Mouse (Mus musculus): ENCODE measurements around the gene Gpank1.
"Not testable (repeated sequence)": the region's sequence is repeated elsewhere in the genome, so short reads cannot be mapped to it uniquely, and the experiment has no call there.

Gpank1 gene

DNA sequence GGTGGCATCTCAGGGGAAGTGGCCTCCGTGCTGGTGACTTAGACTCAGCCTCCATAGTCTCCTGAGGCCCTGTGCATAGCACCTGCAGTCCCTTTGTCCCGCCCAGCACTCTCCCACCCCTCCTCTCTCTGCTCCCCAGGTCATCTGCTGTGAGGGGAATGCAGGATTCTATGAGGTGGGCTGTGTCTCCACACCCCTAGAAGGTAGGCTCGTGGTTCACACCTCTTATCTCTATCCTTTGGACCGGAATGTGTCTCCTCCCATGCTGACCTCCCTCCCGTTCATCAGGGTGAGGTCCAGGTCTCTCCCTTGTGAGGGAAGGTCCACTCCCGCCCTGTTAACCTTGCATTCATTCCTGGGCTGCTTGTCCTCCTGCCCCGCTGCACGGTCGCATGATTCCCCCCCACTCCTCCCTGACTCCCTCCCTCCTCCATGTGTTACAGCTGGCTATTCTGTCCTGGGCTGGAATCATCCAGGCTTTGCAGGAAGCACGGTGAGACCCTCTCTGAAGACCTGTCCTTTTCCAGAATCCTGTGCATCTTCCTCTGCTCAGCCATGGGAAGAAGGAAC, 21.0 kb upstream of the Gpank1 start:
- DNase-seq (ENCODE audit: low spot score in 2 of 2): no peak

DNA sequence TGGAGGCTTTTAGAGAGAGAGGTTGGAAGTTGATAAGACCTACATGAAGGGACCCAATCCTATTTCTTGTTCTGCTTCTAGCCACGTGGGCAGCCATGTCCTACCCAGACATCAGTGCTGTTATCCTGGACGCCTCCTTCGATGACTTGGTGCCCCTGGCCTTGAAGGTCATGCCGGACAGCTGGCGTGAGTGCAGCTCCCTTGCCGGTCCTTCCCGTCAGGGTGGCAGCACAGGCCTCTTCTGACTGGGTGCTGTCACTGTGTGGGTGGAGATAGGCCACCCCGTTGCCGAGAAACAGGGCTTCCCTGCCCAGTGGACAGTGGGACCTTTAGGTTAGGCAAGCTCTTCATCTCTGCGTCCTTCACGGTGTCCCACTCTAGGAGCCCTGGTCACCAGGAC, 20.1 kb upstream of the Gpank1 start:
- no peak for DNase-seq (ENCODE audit: low spot score in 2 of 2)

DNA sequence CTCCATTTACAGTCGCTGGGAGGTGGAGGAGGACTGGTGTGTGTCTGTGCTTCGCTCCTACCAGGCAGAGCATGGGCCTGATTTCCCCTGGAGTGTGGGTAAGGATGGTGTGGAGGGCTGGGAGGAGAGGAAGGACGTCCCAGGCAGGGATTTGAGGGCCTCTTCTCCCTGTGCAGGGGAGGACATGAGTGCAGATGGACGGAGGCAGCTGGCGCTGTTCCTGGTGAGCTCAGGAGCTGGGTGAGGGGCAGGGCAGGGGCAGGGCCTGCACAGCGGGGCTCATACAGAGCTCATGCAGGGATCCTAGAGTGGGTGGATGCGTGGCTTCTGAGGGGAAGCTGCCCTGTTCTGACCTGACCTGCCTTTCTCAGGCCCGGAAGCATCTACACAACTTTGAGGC, 19.0 kb upstream of the Gpank1 start:
- DNase-seq (ENCODE audit: low spot score in 2 of 2): no peak

DNA sequence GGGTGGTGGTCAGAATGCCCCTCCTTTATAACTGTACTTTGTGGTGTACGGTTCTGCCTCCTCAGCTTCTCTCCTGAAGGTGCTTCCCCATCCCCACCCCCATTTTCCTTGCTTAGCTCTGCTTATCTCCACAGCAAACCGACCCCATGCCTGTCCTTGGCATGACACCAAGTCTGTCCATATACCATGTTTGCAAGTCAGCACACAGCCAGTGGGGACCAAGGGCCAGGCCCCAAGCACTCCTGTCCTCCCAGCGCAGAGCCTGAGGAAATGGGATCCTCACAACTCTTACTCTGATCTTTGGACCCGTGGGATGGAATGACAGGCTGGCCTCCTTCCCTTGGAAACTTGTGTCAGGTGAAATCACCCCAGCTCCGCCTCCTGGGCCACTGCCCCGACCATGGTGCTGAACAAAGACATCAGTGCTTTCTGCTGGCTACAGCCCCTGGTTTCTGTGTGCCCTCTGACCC, 18.0 kb upstream of the Gpank1 start:
- DNase-seq (ENCODE audit: low spot score in 2 of 2): peak; percentile 50 to 52

DNA sequence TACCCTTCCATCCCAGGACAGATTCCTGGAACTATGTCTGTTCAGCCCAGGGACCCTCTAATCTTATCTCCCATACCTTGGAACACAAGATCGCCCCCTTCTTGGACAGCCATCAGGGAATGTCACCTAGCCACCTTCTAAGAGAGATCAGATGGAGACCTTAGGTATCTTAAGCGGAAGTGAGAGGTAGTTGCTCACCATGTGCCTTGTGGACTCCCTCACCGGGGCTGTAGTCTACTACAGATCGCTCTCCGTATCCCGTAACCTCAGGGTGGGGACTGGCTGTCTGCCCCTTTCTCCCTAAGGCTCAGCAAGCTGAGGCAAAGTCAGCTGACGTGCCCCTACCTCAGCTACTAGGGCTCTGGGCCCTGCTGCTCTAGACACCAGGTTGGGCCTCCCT, 17.2 kb upstream of the Gpank1 start:
- DNase-seq (ENCODE audit: low spot score in 2 of 2): peak in 1 of 2 experiments; percentile 45

DNA sequence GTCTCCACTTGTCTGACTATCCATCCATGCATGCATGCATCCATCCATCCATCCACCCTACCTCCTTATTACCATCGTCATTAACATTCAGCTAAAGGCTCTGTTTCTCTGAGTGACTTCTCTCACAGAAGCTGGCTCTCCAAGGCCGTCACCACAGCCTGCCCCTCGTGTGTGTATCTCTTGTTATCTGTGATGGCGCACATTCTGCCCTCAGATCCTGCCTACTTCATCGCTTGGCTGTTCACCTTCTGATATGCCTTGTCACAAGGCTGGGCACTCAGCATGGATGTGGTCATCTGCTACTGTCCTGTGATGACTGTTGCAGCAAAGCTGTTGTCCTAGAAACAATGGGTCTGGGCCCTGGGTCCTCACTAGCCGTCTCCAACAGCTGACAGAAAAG, 16.5 kb upstream of the Gpank1 start:
- peak; percentile 36 to 57 for DNase-seq (ENCODE audit: low spot score in 2 of 2)

DNA sequence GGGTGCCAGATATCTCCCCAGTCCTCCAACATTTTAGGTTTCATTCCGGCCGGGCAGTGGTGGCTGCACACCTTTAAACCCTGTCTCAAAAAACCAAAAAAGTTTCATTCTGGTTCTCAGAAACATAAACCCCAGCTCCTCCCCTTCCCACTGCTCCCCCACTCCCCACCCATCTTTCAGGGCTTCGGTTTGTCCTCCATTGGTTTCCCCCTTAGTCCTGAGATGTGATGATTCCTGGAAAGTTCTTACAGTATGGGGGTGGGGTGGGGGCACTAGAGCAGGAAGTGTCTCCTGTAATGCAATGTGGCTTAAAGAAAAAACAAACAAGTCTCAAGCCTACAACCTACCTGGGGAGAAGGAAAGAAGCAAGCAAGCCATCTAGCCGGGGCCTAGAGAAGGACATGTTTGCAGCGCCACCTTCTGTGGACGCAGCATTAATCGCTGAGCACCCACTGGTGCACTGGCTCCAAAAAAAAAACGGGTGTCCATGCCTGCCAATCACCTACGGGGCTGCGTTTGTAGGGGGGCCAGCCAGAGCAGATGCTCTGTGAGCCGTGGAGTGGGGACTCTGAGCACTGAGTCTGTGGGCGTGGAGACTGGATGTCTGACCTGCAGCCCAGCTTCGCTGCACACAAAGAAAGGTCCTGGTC, 15.4 kb upstream of the Gpank1 start:
- DNase-seq (ENCODE audit: low spot score in 2 of 2): peak; percentile 26 to 66

DNA sequence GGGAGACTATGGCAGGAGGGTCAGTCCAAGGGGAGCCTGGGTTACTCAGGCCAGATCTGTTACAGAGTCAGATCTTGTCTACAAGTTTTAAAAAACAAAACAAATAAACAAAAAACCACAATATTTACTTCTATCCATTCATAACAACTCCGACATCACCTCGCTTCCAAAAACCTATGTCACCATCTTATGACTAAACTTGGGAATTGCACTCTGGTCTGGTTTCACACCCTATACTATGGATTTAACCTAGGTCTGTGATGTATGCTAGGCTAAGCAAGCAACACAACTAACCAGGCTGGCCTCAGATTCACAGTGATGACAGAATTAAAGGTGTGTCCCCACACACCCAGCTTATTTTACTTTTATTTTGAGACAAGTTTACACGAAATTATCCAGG, 14.7 kb upstream of the Gpank1 start:
- DNase-seq (ENCODE audit: low spot score in 2 of 2): no peak

DNA sequence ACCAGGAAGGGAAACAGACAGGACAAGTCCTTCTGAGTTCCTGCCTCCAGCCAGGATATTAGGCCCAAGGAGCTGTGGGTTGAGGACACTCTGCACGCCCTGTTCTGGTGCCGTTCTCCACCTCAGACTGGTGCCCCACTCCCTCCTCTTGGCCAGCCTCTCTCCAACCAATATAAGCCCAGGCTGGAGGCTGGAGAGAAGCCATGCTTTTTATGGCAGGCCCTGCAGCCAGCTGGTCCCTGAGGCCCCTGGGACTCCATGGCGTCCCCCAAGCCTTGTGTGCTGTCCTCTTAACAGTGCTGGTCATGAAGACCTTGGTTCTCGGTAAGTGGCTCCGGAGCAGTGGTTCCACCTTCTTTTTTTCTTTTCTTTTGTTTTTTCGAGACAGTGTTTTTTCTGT, 13.2 kb upstream of the Gpank1 start, which contains the start of gene Ly6g5c:
Gene Ly6g5c (plus strand): TSS at position 183 of the 400 bp plus-strand sequence.
- no peak for DNase-seq (ENCODE audit: low spot score in 2 of 2)

DNA sequence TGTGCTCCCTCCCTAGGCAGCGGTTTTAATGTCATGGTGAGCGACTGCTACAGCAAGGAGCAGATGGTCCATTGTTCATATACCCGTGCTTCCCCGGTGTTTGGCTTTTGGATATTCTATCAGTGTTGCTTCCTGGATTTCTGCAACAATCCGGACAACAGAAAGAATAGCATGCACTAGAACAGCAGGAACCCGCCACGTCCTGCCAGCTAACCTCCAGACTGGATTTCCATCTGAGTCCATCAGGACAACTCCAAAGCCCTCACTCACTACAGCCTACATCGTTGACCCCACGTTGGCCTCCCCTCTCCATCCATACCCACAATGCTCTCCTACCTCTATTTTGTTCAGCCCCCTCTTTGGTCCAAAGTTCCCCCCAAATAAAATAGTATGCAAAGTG, 9.5 kb upstream of the Gpank1 start:
- DNase-seq (ENCODE audit: low spot score in 2 of 2): no peak

DNA sequence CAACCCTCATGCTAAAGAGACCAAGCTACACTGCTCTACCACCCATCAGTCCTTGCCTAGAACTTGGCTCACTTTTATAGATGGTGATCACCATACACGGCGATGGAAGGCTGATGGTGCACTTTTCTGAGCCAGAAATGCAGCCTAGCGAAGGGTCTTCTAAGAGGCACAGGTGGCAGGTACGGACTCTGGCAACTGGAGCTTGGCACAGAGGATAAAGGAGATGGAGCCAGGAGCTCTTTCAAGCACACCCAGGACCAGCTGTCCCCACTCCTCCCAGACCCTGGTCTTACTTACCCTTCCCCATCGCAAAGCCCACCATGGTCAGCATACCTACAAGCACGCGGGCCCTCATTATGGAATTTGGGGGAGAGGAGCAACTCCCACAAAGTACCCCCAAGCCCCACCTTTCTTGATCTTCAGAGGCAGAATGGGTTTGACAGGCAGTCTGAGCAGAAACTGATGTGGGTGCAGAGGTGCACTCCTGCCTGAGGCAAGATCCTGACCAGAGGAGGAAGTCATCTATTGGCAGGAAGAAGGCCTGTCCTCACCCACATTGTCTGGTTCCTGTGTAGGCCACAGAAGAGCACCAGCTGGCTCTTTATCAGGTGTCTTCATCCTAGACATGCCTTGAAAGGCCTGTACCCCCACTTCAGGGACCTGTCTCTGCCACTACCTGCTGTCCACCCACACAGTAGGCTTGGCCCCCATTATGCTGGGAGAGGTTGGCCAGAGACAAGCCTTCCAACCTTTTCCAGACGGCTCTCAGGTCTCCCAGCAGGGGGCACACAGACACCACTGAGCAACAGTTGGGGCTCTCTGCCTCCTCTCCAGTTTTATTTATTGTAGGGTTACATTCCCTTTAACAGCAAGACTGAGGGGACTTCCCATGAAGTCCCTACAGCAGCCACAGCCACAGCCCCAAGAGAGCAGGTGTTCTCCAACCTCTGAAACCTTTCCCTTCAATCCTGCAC, 5.9 kb upstream of the Gpank1 start, which contains the start of gene Ly6g5b:
Gene Ly6g5b (minus strand): TSS at position 383 of the 974 bp plus-strand sequence.
- DNase-seq (ENCODE audit: low spot score in 2 of 2): peak; percentile 27 to 67

DNA sequence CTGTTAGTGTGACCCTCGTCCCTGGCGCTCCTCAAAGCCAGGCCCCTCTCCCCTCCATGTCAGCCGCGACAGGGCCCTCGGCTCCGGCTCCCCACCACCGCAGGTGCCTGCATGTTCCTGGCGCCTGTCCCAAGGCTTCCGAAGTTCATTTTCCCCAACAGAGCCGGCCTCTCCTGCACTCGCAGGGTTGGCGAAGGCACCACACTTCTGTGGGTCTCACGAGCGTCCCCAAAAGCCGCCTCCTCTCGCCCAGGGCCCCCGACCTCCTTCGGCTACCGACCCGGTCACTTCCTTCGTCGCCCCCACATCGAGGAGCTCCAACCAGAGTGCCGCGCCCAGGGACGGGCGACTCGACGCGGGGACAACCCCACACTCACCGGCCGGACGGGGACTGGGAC, 511 bp upstream of the Gpank1 start:
- no peak for DNase-seq (ENCODE audit: low spot score in 2 of 2)

DNA sequence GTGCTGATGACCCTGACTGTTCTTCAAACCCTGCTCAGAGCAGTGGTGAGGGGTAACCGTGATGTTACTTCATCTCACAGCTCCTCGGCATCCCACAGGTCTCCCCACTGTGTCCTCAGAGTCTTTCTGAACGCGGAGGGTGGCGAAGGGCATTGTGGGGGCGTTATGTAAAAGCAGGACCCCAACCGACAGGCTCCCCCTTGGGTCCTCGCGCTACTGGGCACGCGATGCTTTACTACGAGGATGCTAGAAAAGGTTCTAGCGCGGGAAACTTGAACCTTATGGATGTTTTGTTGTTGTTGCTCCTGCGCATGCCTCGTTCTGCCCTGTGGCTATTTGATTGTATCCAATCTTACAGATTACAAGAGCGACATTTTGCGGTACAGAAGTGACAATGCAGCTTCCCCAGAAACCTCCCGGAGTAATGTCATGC, 632 bp downstream of the Gpank1 start, which contains the start of gene Csnk2b:
Gene Csnk2b (minus strand): TSS at position 183 of the 433 bp plus-strand sequence.
- DNase-seq (ENCODE audit: low spot score in 2 of 2): peak in 1 of 2 experiments; percentile 64

DNA sequence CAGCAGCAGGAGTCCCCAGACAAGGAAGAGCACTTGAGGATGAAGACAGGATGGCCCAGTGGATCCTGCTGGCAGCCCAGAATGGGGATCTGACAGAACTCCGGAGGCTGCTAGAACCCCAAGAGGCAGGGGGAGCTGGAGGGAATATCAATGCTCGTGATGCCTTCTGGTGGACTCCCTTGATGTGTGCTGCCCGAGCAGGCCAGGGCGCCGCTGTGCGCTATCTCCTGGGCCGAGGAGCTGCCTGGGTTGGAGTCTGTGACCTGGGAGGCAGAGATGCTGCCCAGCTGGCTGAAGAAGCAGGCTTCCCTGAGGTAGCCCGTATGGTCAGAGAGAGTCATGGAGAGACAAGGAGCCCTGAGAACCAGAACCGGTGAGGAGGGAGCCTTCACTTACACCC, 2.0 kb downstream of the Gpank1 start:
- DNase-seq (ENCODE audit: low spot score in 2 of 2): not testable (repeated sequence)

DNA sequence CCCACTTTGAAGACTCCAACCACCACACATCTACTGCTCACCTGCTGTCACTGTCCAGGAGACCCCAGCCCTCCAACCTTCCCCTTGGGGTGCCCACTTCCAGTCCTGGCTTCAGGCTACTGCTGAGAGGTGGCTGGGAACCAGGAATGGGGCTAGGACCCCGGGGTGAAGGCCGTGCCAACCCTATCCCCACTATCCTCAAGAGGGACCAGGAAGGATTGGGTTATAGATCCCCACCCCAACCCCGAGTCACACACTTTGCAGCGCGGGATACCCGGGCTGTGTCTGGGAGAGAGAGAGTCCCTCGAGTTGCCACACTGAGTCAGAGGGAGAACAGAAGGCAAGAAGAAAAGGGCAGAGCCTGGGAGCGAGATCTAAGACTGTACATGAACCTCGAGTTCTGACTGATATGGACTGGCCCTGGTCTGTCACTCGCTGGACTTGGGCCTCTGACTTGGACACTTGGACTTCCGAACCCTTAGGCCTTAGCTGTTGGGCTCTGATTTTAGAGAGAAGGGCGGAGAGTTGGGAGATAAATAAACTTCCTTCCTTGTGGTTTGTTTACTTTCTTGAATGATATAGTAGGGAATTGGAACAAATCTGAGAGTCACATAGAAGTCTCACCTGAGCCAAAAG, 3.1 kb downstream of the Gpank1 start:
- not testable (repeated sequence) for DNase-seq (ENCODE audit: low spot score in 2 of 2)

DNA sequence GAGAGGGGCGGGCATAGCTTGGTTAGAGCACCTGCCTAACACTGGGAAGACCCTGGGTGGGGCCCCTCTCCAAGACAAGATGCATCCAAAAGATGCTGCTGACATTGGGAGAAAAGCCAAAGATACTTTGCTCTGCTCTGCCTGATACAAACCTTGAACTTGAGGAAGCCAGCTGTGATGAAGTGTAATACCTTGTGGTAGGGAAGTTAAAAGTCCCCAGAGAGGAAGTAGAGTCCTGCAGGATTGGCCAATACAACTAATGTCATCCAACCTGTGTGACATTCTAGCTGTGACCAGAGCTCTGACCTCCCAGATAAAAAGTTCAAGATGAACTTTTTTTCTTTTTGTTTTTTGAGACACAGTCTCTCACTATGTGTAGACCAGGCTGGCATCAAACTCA, 3.8 kb downstream of the Gpank1 start:
- DNase-seq (ENCODE audit: low spot score in 2 of 2): no peak

DNA sequence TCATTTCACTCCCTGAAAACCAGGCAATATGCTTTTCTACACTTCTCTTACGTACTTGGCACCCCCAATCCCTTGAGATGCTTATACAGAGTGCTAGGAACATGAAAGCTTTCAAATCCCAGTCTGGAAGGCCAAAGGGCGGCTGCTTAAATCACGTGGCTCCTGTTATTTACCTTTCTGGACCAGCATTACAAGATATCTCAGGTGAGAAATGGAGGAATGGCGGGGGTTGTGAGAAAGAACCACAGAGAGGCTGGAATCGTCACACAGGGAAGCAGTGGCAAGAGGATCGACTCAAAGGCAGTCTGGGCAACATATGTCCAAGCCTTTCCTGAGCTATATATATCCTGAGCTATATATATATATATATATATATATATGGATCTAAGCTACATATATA, 4.3 kb downstream of the Gpank1 start:
- DNase-seq (ENCODE audit: low spot score in 2 of 2): no peak

DNA sequence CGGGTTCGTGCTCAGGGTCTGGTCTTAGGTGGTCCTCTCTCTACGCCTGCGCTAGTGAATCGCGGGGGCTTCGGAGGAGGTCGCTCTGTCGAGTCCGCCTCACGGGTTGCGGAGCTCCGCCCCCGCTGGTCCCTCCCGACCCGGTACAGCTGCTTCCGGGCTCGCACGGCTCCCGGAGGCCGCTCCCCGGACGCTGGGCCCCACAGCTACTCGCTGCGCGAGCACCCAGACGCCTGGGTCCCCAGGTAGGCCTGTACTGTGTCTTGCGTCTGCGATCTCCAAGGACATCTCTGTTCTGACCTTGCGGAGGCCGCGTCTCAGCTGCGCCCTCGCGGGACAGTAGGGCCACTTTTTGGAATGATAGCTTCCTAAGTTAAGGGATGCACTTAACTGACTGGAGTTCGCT, 5.0 kb downstream of the Gpank1 start, which contains the start of gene D17H6S53E:
Gene D17H6S53E (plus strand): TSS at position 168 of the 406 bp plus-strand sequence.
- DNase-seq (ENCODE audit: low spot score in 2 of 2): peak; percentile 75 to 83

DNA sequence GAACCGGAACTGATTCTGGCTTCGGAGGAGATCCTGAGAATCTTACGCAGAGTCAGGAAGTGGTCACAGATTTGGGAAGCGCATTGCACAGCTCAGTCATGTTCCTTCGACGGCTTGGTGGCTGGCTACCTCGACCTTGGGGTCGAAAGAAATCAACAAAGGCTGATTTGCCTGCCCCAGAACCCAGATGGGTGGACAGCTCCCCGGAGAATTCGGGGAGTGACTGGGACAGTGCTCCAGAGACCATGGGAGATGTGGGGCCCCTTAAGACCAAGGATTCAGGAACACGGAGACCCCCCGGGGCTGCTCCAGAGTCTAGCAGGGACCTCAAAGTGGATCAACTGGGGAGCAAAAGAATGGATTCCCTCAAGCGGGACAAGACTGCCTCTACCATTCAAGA, 5.8 kb downstream of the Gpank1 start:
- DNase-seq (ENCODE audit: low spot score in 2 of 2): no peak

DNA sequence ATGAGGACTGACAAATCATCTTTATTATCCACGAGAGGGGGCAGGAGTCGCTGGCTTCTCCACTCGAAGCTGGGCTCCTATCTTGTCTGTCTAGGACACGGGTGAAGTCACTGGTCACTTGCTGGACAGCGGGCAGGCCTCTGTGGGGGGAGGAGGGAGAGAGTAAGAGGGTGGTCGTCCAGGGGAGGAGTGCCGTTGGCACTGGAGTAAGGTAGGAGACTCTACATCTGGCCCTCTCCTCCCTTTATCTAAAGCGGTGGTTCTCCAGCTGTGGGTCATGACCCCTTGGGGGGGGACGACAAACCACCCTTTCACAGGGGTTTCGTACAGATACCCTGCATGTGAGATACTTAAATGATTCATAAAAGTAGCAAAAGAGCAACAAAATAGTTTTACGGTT, 7.7 kb downstream of the Gpank1 start:
- DNase-seq (ENCODE audit: low spot score in 2 of 2): no peak

DNA sequence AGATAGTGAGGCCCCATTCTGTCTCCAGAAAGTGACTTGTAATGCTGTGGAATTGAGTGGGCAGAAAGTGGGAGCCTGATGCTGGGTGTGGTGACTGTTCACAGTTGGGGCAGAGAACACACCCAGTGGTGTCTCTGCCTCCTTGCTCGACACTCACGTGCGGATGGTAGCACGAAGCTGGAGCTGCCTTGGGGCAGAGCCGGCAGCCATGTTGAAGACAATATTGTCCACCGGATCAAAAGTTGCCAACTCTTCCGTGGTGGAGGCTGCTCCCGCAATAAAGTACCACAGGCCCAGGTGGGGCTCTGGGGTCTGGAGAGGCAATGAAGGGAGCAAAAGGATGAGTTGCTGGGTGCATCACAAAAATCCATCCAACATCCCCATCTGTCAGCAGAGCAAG, 9.8 kb downstream of the Gpank1 start:
- no peak for DNase-seq (ENCODE audit: low spot score in 2 of 2)
